Mouse (Mus musculus) megakaryocyte, embryonic 14.5 days (primary cell): ENCODE data around the gene Pank1.

Source experiments
- FLI1 ChIP-seq: IDR thresholded peaks from 2 replicates; pipeline ENCODE4 v1.6.1; 2012; ENCODE audit warnings: low read length, inconsistent platforms, mixed read lengths
- GATA1 ChIP-seq: IDR thresholded peaks from 3 replicates; pipeline ENCODE4 v1.6.1; 2012; ENCODE audit warnings: mixed read lengths, low read length, inconsistent platforms, borderline replicate concordance

- TF ChIP-seq FLI1: no peak
- no peak for TF ChIP-seq GATA1
Measured at GRCm38 (mm10) chr19:34845331-34845730, 33.9 kb downstream of the Pank1 start.
